Mouse (Mus musculus): ENCODE measurements at regions not wholly inside any gene's neighbourhood (a gene's known extent, or its start where the extent isn't known, plus 50 kb on each side); places are given as distances from the start of the nearest gene placed in this dataset.

- no peak for DNase-seq (ENCODE audit: low spot score)
Observed at GRCm38 (mm10) chr12:13668485-13669022, 399.6 kb downstream of the Nbas start.

- DNase-seq (ENCODE audit: low spot score), result no peak
Observed at GRCm38 (mm10) chr12:13639336-13639735, 370.4 kb downstream of the Nbas start.
